Mouse (Mus musculus): ENCODE measurements at regions not wholly inside any gene's neighbourhood (a gene's known extent, or its start where the extent isn't known, plus 50 kb on each side); places are given as distances from the start of the nearest gene placed in this dataset.

DNA sequence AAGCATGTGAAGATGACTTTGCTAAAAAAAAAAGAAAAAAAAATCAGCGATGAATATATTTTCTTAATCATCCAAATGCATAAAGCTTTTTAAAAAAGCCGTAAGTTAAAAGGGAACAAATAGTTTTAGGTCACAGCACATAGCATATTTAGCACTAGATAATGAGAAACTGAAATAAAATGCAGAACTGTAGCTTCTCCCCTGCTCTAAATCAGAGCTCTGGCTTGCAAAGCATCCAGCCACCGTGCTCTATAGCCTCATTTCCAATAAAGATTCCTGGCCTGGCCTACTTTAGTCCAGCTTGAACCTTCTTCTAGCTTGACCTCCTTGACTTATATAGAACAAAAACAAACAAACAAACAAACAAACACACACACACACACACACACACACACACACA is 328.9 kb downstream of the 1190002N15Rik start:
- WGBS (ENCODE audit: insufficient replicate concordance): 56% methylated on average over 3 of the region's 3 CpGs
- no peak for ATAC-seq (ENCODE audit: insufficient read depth)
- H3K9me3 ChIP-seq (ENCODE audit: control insufficient read depth, low read length): no peaks in the 10 kb centered on the region
- no peaks in the 10 kb centered on the region for H3K36me3 ChIP-seq (replicated peaks; ENCODE audit: control insufficient read depth, insufficient read depth, low read depth)
- no peak overlapping the region for H3K27ac ChIP-seq
- no peak overlapping the region for H3K4me2 ChIP-seq (ENCODE audit: low read depth)
- H3K27me3 ChIP-seq (ENCODE audit: control insufficient read depth, insufficient read depth, low read length): no peaks in the 10 kb centered on the region
- no peak overlapping the region for H3K4me3 ChIP-seq (ENCODE audit: insufficient read depth in 1 of 2, low read depth in 2 of 2, low read length in 2 of 2)
- no peaks in the 10 kb centered on the region for H3K4me1 ChIP-seq (replicated peaks; ENCODE audit: control insufficient read depth in 2 of 2, insufficient read depth in 2 of 2, low read length in 1 of 2)
- DNase-seq (ENCODE audit: low read depth in 3 of 3, low spot score in 3 of 3): no peak
- no peak overlapping the region for H3K9ac ChIP-seq (replicated peaks)
- TF ChIP-seq CTCF (IDR thresholded peaks at IDR 0.05; ENCODE audit: low read depth): no peak
- no peak for TF ChIP-seq EP300 (IDR thresholded peaks at IDR 0.05; ENCODE audit: low read depth)

DNA sequence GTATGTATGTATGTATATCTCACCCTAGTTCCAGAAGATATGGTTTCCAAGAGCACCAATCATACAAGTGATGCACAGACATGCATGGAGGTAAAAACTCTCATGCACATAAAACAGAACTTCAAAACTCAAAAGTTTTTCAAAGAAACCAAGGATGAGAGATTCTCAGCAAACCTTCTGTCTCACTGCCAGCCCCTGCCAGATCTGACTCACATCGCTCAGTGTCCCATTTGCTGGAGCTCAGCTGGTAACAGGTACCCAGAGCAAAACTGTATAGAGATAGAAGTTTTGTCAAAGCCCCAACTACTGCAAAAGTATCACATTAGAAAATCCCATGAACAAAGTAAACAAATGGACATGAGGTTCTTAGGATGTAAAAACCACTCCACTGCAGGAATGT is 337.0 kb downstream of the 1190002N15Rik start:
- TF ChIP-seq CTCF (IDR thresholded peaks at IDR 0.05; ENCODE audit: low read depth): no peak
- TF ChIP-seq EP300 (IDR thresholded peaks at IDR 0.05; ENCODE audit: low read depth): no peak
- Histone ChIP-seq H3K4me3 (ENCODE audit: insufficient read depth in 1 of 2, low read depth in 2 of 2, low read length in 2 of 2) (no peak overlapping the region), H3K27ac (no peak overlapping the region), H3K4me1 (replicated peaks; ENCODE audit: control insufficient read depth in 2 of 2, insufficient read depth in 2 of 2, low read length in 1 of 2) (no peaks in the 10 kb centered on the region), H3K27me3 (ENCODE audit: control insufficient read depth, insufficient read depth, low read length) (no peaks in the 10 kb centered on the region), H3K9me3 (ENCODE audit: control insufficient read depth, low read length) (no peaks in the 10 kb centered on the region), H3K36me3 (replicated peaks; ENCODE audit: control insufficient read depth, insufficient read depth, low read depth) (no peaks in the 10 kb centered on the region), H3K9ac (replicated peaks) (no peak overlapping the region), H3K4me2 (ENCODE audit: low read depth) (no peak overlapping the region)
- no peak for ATAC-seq (ENCODE audit: insufficient read depth)
- 52% methylated on average over 1 of the region's 1 CpGs for WGBS (ENCODE audit: insufficient replicate concordance)
- no peak for DNase-seq (ENCODE audit: low read depth in 3 of 3, low spot score in 3 of 3)

- no peaks in the 10 kb centered on the region for H3K9me3 ChIP-seq (ENCODE audit: control insufficient read depth, low read length)
- H3K4me2 ChIP-seq (ENCODE audit: low read depth): no peak overlapping the region
- no peaks in the 10 kb centered on the region for H3K36me3 ChIP-seq (replicated peaks; ENCODE audit: control insufficient read depth, insufficient read depth, low read depth)
- no peak overlapping the region for H3K27ac ChIP-seq
- TF ChIP-seq EP300 (IDR thresholded peaks at IDR 0.05; ENCODE audit: low read depth) (no peak), CTCF (IDR thresholded peaks at IDR 0.05; ENCODE audit: low read depth) (no peak)
- ATAC-seq (ENCODE audit: insufficient read depth): no peak
- H3K9ac ChIP-seq (replicated peaks): no peak overlapping the region
- H3K27me3 ChIP-seq (ENCODE audit: control insufficient read depth, insufficient read depth, low read length): no peaks in the 10 kb centered on the region
- no peak overlapping the region for H3K4me3 ChIP-seq (ENCODE audit: insufficient read depth in 1 of 2, low read depth in 2 of 2, low read length in 2 of 2)
- WGBS (ENCODE audit: insufficient replicate concordance): 53% methylated on average over 2 of the region's 2 CpGs
- no peak for DNase-seq (ENCODE audit: low read depth in 3 of 3, low spot score in 3 of 3)
- H3K4me1 ChIP-seq (replicated peaks; ENCODE audit: control insufficient read depth in 2 of 2, insufficient read depth in 2 of 2, low read length in 1 of 2): no peaks in the 10 kb centered on the region
Observed at GRCm38 (mm10) chr9:94199864-94200263, 338.0 kb downstream of the 1190002N15Rik start.

- H3K4me3 ChIP-seq (ENCODE audit: insufficient read depth in 1 of 2, low read depth in 2 of 2, low read length in 2 of 2): no peak overlapping the region
- no peak for ATAC-seq (ENCODE audit: insufficient read depth)
Observed at GRCm38 (mm10) chr9:94191083-94191482, 346.8 kb downstream of the 1190002N15Rik start.

GRCm38 (mm10) chr9:94189872-94190800 is 347.7 kb downstream of the 1190002N15Rik start:
- H3K36me3 ChIP-seq (replicated peaks; ENCODE audit: control insufficient read depth, insufficient read depth, low read depth): no peaks in the 10 kb centered on the region
- no peak for TF ChIP-seq EP300 (IDR thresholded peaks at IDR 0.05; ENCODE audit: low read depth)
- no peak for TF ChIP-seq CTCF (IDR thresholded peaks at IDR 0.05; ENCODE audit: low read depth)
- ATAC-seq (ENCODE audit: insufficient read depth): no peak
- no peak overlapping the region for H3K9ac ChIP-seq (replicated peaks)
- H3K27ac ChIP-seq: no peak overlapping the region
- H3K9me3 ChIP-seq (ENCODE audit: control insufficient read depth, low read length): no peaks in the 10 kb centered on the region
- no peak overlapping the region for H3K4me3 ChIP-seq (ENCODE audit: insufficient read depth in 1 of 2, low read depth in 2 of 2, low read length in 2 of 2)
- no peaks in the 10 kb centered on the region for H3K27me3 ChIP-seq (ENCODE audit: control insufficient read depth, insufficient read depth, low read length)
- 46% methylated on average over 2 of the region's 2 CpGs for WGBS (ENCODE audit: insufficient replicate concordance)
- no peaks in the 10 kb centered on the region for H3K4me1 ChIP-seq (replicated peaks; ENCODE audit: control insufficient read depth in 2 of 2, insufficient read depth in 2 of 2, low read length in 1 of 2)
- no peak for DNase-seq (ENCODE audit: low read depth in 3 of 3, low spot score in 3 of 3)
- no peak overlapping the region for H3K4me2 ChIP-seq (ENCODE audit: low read depth)

More at GRCm38 (mm10) chr9:94191083-94191482, 346.8 kb downstream of the 1190002N15Rik start:
- no peak for TF ChIP-seq CTCF (IDR thresholded peaks at IDR 0.05; ENCODE audit: low read depth)
- TF ChIP-seq EP300 (IDR thresholded peaks at IDR 0.05; ENCODE audit: low read depth): no peak
- no peaks in the 10 kb centered on the region for H3K9me3 ChIP-seq (ENCODE audit: control insufficient read depth, low read length)
- WGBS (ENCODE audit: insufficient replicate concordance): 44% methylated on average over 3 of the region's 3 CpGs
- H3K9ac ChIP-seq (replicated peaks): no peak overlapping the region
- no peaks in the 10 kb centered on the region for H3K4me1 ChIP-seq (replicated peaks; ENCODE audit: control insufficient read depth in 2 of 2, insufficient read depth in 2 of 2, low read length in 1 of 2)
- no peak overlapping the region for H3K27ac ChIP-seq
- H3K27me3 ChIP-seq (ENCODE audit: control insufficient read depth, insufficient read depth, low read length): no peaks in the 10 kb centered on the region
- no peaks in the 10 kb centered on the region for H3K36me3 ChIP-seq (replicated peaks; ENCODE audit: control insufficient read depth, insufficient read depth, low read depth)
- no peak overlapping the region for H3K4me2 ChIP-seq (ENCODE audit: low read depth)
- no peak for DNase-seq (ENCODE audit: low read depth in 3 of 3, low spot score in 3 of 3)
